Mouse (Mus musculus) left cerebral cortex, adult 6 months (tissue): ENCODE measurements around the gene Pank1. TPM values are rescaled to one million over a fixed set of nuclear protein-coding genes. Genes with fewer than 3 reads are reported as not detected.

Experiments
- long read RNA-seq, 2 experiments: library from polyadenylated mRNA; unstranded; transcript quantifications; one replicate each; pipeline ENCODE4 v2.0.0; 2019 to 2020
- polyA plus RNA-seq: library from polyadenylated mRNA; unstranded; fragments of <200 nt; fragmentation: Nextera tagmentation; gene quantifications from 2 replicates; pipeline ENCODE4 v1.2.3, GENCODE M21; 2021

Gene Pank1
- 4.2 and 7.4 TPM in 2 replicates for polyA plus RNA-seq
- long read RNA-seq, experiment 1, transcript Pank1-202 (7 exons, 2,760 nt) = major isoform, 5 of 11 reads
- long read RNA-seq, experiment 1, partial matches to known transcripts = 2 of 11 reads
- long read RNA-seq, experiment 1, other reads (novel, unspliced or antisense) = 4 of 11 reads
- long read RNA-seq, experiment 2, full-length matches to known transcripts = 8 of 19 reads
- long read RNA-seq, experiment 2, partial matches to known transcripts = 4 of 19 reads
- long read RNA-seq, experiment 2, other reads (novel, unspliced or antisense) = 7 of 19 reads

GRCm38 (mm10) chr19:34878603-34879541, at the start of gene Pank1:
Gene Pank1, minus strand, starts transcription at chr19:34879455.

GRCm38 (mm10) chr19:34921652-34922602, 42.7 kb upstream of the Pank1 start, which contains the start of gene Kif20b:
Gene Kif20b, plus strand, starts transcription at chr19:34922361.

Other genes starting within 250 kb of the Pank1 start
- 0.68 and 0.70 TPM in 2 replicates for gene Ifit1bl2, start 238.7 kb downstream of the Pank1 start, polyA plus RNA-seq
- 2.2 and 3.4 TPM in 2 replicates for gene Ifit1, start 238.6 kb downstream of the Pank1 start, polyA plus RNA-seq
- gene Slc16a12, start 132.2 kb downstream of the Pank1 start, polyA plus RNA-seq = 0.53 and 0.66 TPM in 2 replicates
- 0.14 and 0.45 TPM in 2 replicates for gene Kif20b, start 42.9 kb upstream of the Pank1 start, polyA plus RNA-seq